8 mouse cellular contexts compared by ENCODE assay signal in genomic region chr19:10949558-10949957, GRCm38 (mm10). TPM values are rescaled to one million over a fixed set of nuclear protein-coding genes. Genes with fewer than 3 reads are reported as not detected.
DNase-seq lines count a peak whose midpoint lies in the region; ATAC-seq and TF ChIP-seq lines count a peak whose summit lies in the region.

No protein-coding gene starts in this region.

- peak overlapping the region; percentile 100 for H3K4me2 ChIP-seq in embryonic facial prominence, embryonic 13.5 days
- H3K4me2 ChIP-seq in intestine, embryonic 16.5 days (ENCODE audit: low read depth, low read length): peak overlapping the region; percentile 56
- peak overlapping the region; percentile 99 for H3K4me2 ChIP-seq in neural tube, embryonic 12.5 days (replicated peaks)

- WGBS in embryonic facial prominence, embryonic 13.5 days: 47% methylated on average over 9 of the region's 9 CpGs
- WGBS in intestine, embryonic 16.5 days: 31% methylated on average over 9 of the region's 9 CpGs
- 40% methylated on average over 9 of the region's 9 CpGs for WGBS in neural tube, embryonic 12.5 days

- H3K9ac ChIP-seq in embryonic facial prominence, embryonic 13.5 days: peak overlapping the region; percentile 61
- peak overlapping the region; percentile 55 for H3K9ac ChIP-seq in intestine, embryonic 16.5 days (ENCODE audit: low read depth, low read length)
- 0 out of 2 replicates have a peak overlapping the region, but pooled peaks have one; percentile 83 for H3K9ac ChIP-seq in neural tube, embryonic 12.5 days

- no peak for DNase-seq in left cerebral cortex, adult 2 months (ENCODE audit: extremely low spot score in 1 of 2, low spot score in 2 of 2)
- DNase-seq in left cerebral cortex, postnatal 36 days (ENCODE audit: low spot score in 2 of 2): no peak
- DNase-seq in spleen, adult 12 weeks (ENCODE audit: low spot score): no peak
- no peak for DNase-seq in left cerebral cortex, adult 18-20 months (ENCODE audit: low spot score in 2 of 2)
- no peak for DNase-seq in right cerebral cortex, postnatal 10 days (ENCODE audit: low spot score in 2 of 2)

- H3K4me1 ChIP-seq in embryonic facial prominence, embryonic 13.5 days: peaks cover 34% of the 10 kb centered on the region
- H3K4me1 ChIP-seq in intestine, embryonic 16.5 days (ENCODE audit: control insufficient read depth, insufficient read depth, low read length): peaks cover 29% of the 10 kb centered on the region
- H3K4me1 ChIP-seq in neural tube, embryonic 12.5 days: peaks cover 28% of the 10 kb centered on the region

- no peak for TF ChIP-seq CTCF in left cerebral cortex, adult 2 months (IDR thresholded peaks at IDR 0.05)

- peaks cover 15% of the 10 kb centered on the region for H3K36me3 ChIP-seq in embryonic facial prominence, embryonic 13.5 days
- H3K36me3 ChIP-seq in intestine, embryonic 16.5 days (ENCODE audit: control insufficient read depth, insufficient read depth, low read length): no peaks in the 10 kb centered on the region; the same call in 1 of the 2 replicates
- H3K36me3 ChIP-seq in neural tube, embryonic 12.5 days: peaks cover 10% of the 10 kb centered on the region

- ATAC-seq in embryonic facial prominence, embryonic 13.5 days (ENCODE audit: insufficient number of reproducible peaks, insufficient read depth, low FRiP score, low TSS enrichment, low read depth): no peak
- ATAC-seq in intestine, embryonic 16.5 days: peak; percentile 1; the same call in 1 of the 2 replicates
- peak; percentile 10; the same call in 1 of the 2 replicates for ATAC-seq in neural tube, embryonic 12.5 days (ENCODE audit: low FRiP score, low read depth)

- no peaks in the 10 kb centered on the region for H3K9me3 ChIP-seq in embryonic facial prominence, embryonic 13.5 days
- H3K9me3 ChIP-seq in intestine, embryonic 16.5 days (ENCODE audit: control insufficient read depth, low read length): no peaks in the 10 kb centered on the region
- no peaks in the 10 kb centered on the region for H3K9me3 ChIP-seq in neural tube, embryonic 12.5 days

- H3K27me3 ChIP-seq in embryonic facial prominence, embryonic 13.5 days: no peaks in the 10 kb centered on the region
- no peaks in the 10 kb centered on the region for H3K27me3 ChIP-seq in intestine, embryonic 16.5 days (replicated peaks; ENCODE audit: control insufficient read depth, insufficient read depth, low read length)
- H3K27me3 ChIP-seq in neural tube, embryonic 12.5 days (replicated peaks): no peaks in the 10 kb centered on the region

- peak overlapping the region; percentile 34 for H3K4me3 ChIP-seq in left cerebral cortex, adult 2 months
- peak overlapping the region; percentile 69 for H3K4me3 ChIP-seq in embryonic facial prominence, embryonic 13.5 days
- peak overlapping the region; percentile 58 for H3K4me3 ChIP-seq in intestine, embryonic 16.5 days (ENCODE audit: low read length)
- peak overlapping the region; percentile 59 for H3K4me3 ChIP-seq in neural tube, embryonic 12.5 days

- H3K27ac ChIP-seq in left cerebral cortex, adult 2 months: peak overlapping the region; percentile 66
- H3K27ac ChIP-seq in embryonic facial prominence, embryonic 13.5 days: peak overlapping the region; percentile 69
- no peak overlapping the region for H3K27ac ChIP-seq in intestine, embryonic 16.5 days (ENCODE audit: low read length)
- H3K27ac ChIP-seq in neural tube, embryonic 12.5 days: no peak overlapping the region

- intact Hi-C loops in left cerebral cortex, adult 2 months (cut with DNase I): loop anchor here (1.0 kb wide), 1 partner anchor 240 kb away; no protein-coding TSS in a partner anchor
- intact Hi-C loops in left cerebral cortex, postnatal 36 days (cut with DNase I): loop anchor here (2.0 kb wide), 1 partner anchor 55 kb away; the partner anchor contains the start of gene Prpf19

RNA-seq across cellular contexts. Expression of gene Ccdc86, which starts 0.5 kb away (rescaled TPM):
- 10 to 100 TPM in 1 of 2 experiments, 1 to 10 TPM in 1; 7.8 to 10.6 TPM for total RNA-seq in left cerebral cortex, adult 2 months (2021)
- 1 to 10 TPM; 8.2 to 9.1 TPM for total RNA-seq in left cerebral cortex, postnatal 36 days (2021)
- 27.4 and 31.6 TPM in 2 replicates for polyA plus RNA-seq in embryonic facial prominence, embryonic 13.5 days (2015; fragmentation: Nextera tagmentation; extraction: Ambion mirVana)
- polyA plus RNA-seq in intestine, embryonic 16.5 days (2015; fragmentation: Nextera tagmentation; extraction: Ambion mirVana): 25.6 and 29.4 TPM in 2 replicates
- 20.4 and 21.5 TPM in 2 replicates for polyA plus RNA-seq in neural tube, embryonic 12.5 days (2016; fragmentation: Nextera tagmentation; extraction: Ambion mirVana)
- 1 to 10 TPM; 6.7 to 7.9 TPM for total RNA-seq in left cerebral cortex, adult 18-20 months (2021)

RNA-seq across cellular contexts. Expression of gene Ptgdr2, which starts 12.6 kb away (rescaled TPM):
- under 1 TPM; 0.14 to 0.30 TPM for total RNA-seq in left cerebral cortex, adult 2 months (2021)
- under 1 TPM in 1 of 2 experiments, not detected in 1; 0.20 TPM for total RNA-seq in left cerebral cortex, postnatal 36 days (2021)
- polyA plus RNA-seq in embryonic facial prominence, embryonic 13.5 days (2015; fragmentation: Nextera tagmentation; extraction: Ambion mirVana): 0.10 TPM in 1 of 2 replicates, not detected in the other
- polyA plus RNA-seq in intestine, embryonic 16.5 days (2015; fragmentation: Nextera tagmentation; extraction: Ambion mirVana): 0.05 and 0.11 TPM in 2 replicates
- 0.19 TPM in 1 of 2 replicates, not detected in the other for polyA plus RNA-seq in neural tube, embryonic 12.5 days (2016; fragmentation: Nextera tagmentation; extraction: Ambion mirVana)
- total RNA-seq in left cerebral cortex, adult 18-20 months (2021): under 1 TPM in 1 of 2 experiments, not detected in 1; 0.23 TPM

RNA-seq across cellular contexts. Expression of gene Ms4a10, which starts 24.9 kb away (rescaled TPM):
- not detected for total RNA-seq in left cerebral cortex, adult 2 months (2021)
- total RNA-seq in left cerebral cortex, postnatal 36 days (2021): not detected
- not detected in 2 replicates for polyA plus RNA-seq in embryonic facial prominence, embryonic 13.5 days (2015; fragmentation: Nextera tagmentation; extraction: Ambion mirVana)
- polyA plus RNA-seq in intestine, embryonic 16.5 days (2015; fragmentation: Nextera tagmentation; extraction: Ambion mirVana): 111 and 159 TPM in 2 replicates
- polyA plus RNA-seq in neural tube, embryonic 12.5 days (2016; fragmentation: Nextera tagmentation; extraction: Ambion mirVana): not detected in 2 replicates
- total RNA-seq in left cerebral cortex, adult 18-20 months (2021): not detected

RNA-seq across cellular contexts. Expression of gene Zp1, which starts 29.1 kb away (rescaled TPM):
- not detected for total RNA-seq in left cerebral cortex, adult 2 months (2021)
- not detected for total RNA-seq in left cerebral cortex, postnatal 36 days (2021)
- polyA plus RNA-seq in embryonic facial prominence, embryonic 13.5 days (2015; fragmentation: Nextera tagmentation; extraction: Ambion mirVana): not detected in 2 replicates
- polyA plus RNA-seq in intestine, embryonic 16.5 days (2015; fragmentation: Nextera tagmentation; extraction: Ambion mirVana): not detected in 2 replicates
- 0.10 TPM in 1 of 2 replicates, not detected in the other for polyA plus RNA-seq in neural tube, embryonic 12.5 days (2016; fragmentation: Nextera tagmentation; extraction: Ambion mirVana)
- total RNA-seq in left cerebral cortex, adult 18-20 months (2021): not detected

RNA-seq across cellular contexts. Expression of gene Ms4a15, which starts 43.5 kb away (rescaled TPM):
- not detected for total RNA-seq in left cerebral cortex, adult 2 months (2021)
- under 1 TPM in 1 of 2 experiments, not detected in 1; 0.39 TPM for total RNA-seq in left cerebral cortex, postnatal 36 days (2021)
- not detected in 2 replicates for polyA plus RNA-seq in embryonic facial prominence, embryonic 13.5 days (2015; fragmentation: Nextera tagmentation; extraction: Ambion mirVana)
- 0.31 and 0.37 TPM in 2 replicates for polyA plus RNA-seq in intestine, embryonic 16.5 days (2015; fragmentation: Nextera tagmentation; extraction: Ambion mirVana)
- not detected in 2 replicates for polyA plus RNA-seq in neural tube, embryonic 12.5 days (2016; fragmentation: Nextera tagmentation; extraction: Ambion mirVana)
- not detected for total RNA-seq in left cerebral cortex, adult 18-20 months (2021)

Comparison
In these comparisons a context has a peak if more than half of its experiments do, and no peak if none do; other contexts are left out.
1. H3K27ac ChIP-seq: peak in left cerebral cortex, adult 2 months (single experiment) and embryonic facial prominence, embryonic 13.5 days (single experiment); none in intestine, embryonic 16.5 days (single experiment) and neural tube, embryonic 12.5 days (single experiment).
2. Peak in every context shown above with its lines, with median percentiles within 50 percentile points of each other: H3K4me3 ChIP-seq, H3K4me2 ChIP-seq and H3K9ac ChIP-seq.